Mouse (Mus musculus) skeletal muscle tissue, adult 2 months (tissue): Measurements from ENCODE around the gene Cdc37l1.
"Not testable (repeated sequence)": the region's sequence is repeated elsewhere in the genome, so short reads cannot be mapped to it uniquely, and the experiment has no call there.

Experiments used
- DNase-seq: peaks from one replicate; pipeline ENCODE4 v3.0.0-alpha.2; 2012; ENCODE audit warnings: low read depth, low spot score

Cdc37l1 gene

GRCm38 (mm10) chr19:28990194-28990589 is at the start of gene Cdc37l1:
Gene Cdc37l1 (plus strand): TSS chr19:28990352.
- DNase-seq, result peak; percentile 95

GRCm38 (mm10) chr19:28941271-28941670 is 48.9 kb upstream of the Cdc37l1 start:
- DNase-seq, result no peak

GRCm38 (mm10) chr19:28946782-28947181 is 43.4 kb upstream of the Cdc37l1 start:
- peak; percentile 29 for DNase-seq

- DNase-seq, result no peak
Observed at GRCm38 (mm10) chr19:28947311-28947710, 42.8 kb upstream of the Cdc37l1 start.

- DNase-seq, result no peak
Observed at GRCm38 (mm10) chr19:28951251-28951650, 38.9 kb upstream of the Cdc37l1 start.

- DNase-seq, result peak; percentile 19
Observed at GRCm38 (mm10) chr19:28963113-28963512, 27.0 kb upstream of the Cdc37l1 start.

- DNase-seq, result no peak
Observed at GRCm38 (mm10) chr19:28963513-28963841, 26.7 kb upstream of the Cdc37l1 start.

- DNase-seq, result peak; percentile 57
Observed at GRCm38 (mm10) chr19:28963842-28964551, 26.2 kb upstream of the Cdc37l1 start, which contains the start of gene Plpp6. Gene Plpp6 (plus strand): TSS chr19:28963953.

- no peak for DNase-seq
Observed at GRCm38 (mm10) chr19:28964552-28964903, 25.6 kb upstream of the Cdc37l1 start.

- DNase-seq, result no peak
Observed at GRCm38 (mm10) chr19:28967652-28968051, 22.5 kb upstream of the Cdc37l1 start, which contains the start of gene 4430402I18Rik. Gene 4430402I18Rik (minus strand): TSS chr19:28967800.

- no peak for DNase-seq
Observed at GRCm38 (mm10) chr19:28968178-28968577, 22.0 kb upstream of the Cdc37l1 start.

- no peak for DNase-seq
Observed at GRCm38 (mm10) chr19:28969231-28969630, 20.9 kb upstream of the Cdc37l1 start.

- DNase-seq, result no peak
Observed at GRCm38 (mm10) chr19:28970251-28970650, 19.9 kb upstream of the Cdc37l1 start.

GRCm38 (mm10) chr19:28974862-28975611 is 15.1 kb upstream of the Cdc37l1 start:
- DNase-seq, result no peak

GRCm38 (mm10) chr19:28982617-28983016 is 7.5 kb upstream of the Cdc37l1 start:
- no peak for DNase-seq

- no peak for DNase-seq
Observed at GRCm38 (mm10) chr19:28989515-28989914, 637 bp upstream of the Cdc37l1 start.

- no peak for DNase-seq
Observed at GRCm38 (mm10) chr19:28990590-28991221, 554 bp downstream of the Cdc37l1 start.

- no peak for DNase-seq
Observed at GRCm38 (mm10) chr19:28991391-28991790, 1.2 kb downstream of the Cdc37l1 start.

GRCm38 (mm10) chr19:28994870-28995269 is 4.7 kb downstream of the Cdc37l1 start:
- DNase-seq, result no peak

- no peak for DNase-seq
Observed at GRCm38 (mm10) chr19:28995366-28995765, 5.2 kb downstream of the Cdc37l1 start.

GRCm38 (mm10) chr19:28997976-28998630 is 8.0 kb downstream of the Cdc37l1 start:
- DNase-seq, result no peak

- not testable (repeated sequence) for DNase-seq
Observed at GRCm38 (mm10) chr19:29000321-29000720, 10.2 kb downstream of the Cdc37l1 start.
